Comparison of ENCODE assay signal across 17 mouse cellular contexts in genomic region chr11:51640748-51641147, GRCm38 (mm10). TPM values are rescaled to one million over a fixed set of nuclear protein-coding genes. Genes with fewer than 3 reads are reported as not detected.
DNase-seq lines count a peak whose midpoint lies in the region; ATAC-seq lines count a peak whose summit lies in the region.
"Had no signal": no experiment of that assay in that cellular context is flagged by ENCODE, and none has a peak within 500 bp of the region (broad histone marks: within the 10 kb centered on the region; RNA-seq: fewer than 3 reads in every experiment).

No protein-coding gene starts in this region.

- peaks cover 6% of the 10 kb centered on the region; the same call in 1 of the 2 replicates for H3K36me3 ChIP-seq in intestine, embryonic 16.5 days (ENCODE audit: control insufficient read depth, insufficient read depth, low read length)
- H3K36me3 ChIP-seq in intestine, embryonic 15.5 days, result no peaks in the 10 kb centered on the region; the same call in 1 of the 2 replicates

- no peaks in the 10 kb centered on the region for H3K9me3 ChIP-seq in intestine, embryonic 16.5 days (ENCODE audit: control insufficient read depth, low read length)
- no peaks in the 10 kb centered on the region for H3K9me3 ChIP-seq in intestine, embryonic 15.5 days
- H3K9me3 ChIP-seq: heart, embryonic 10.5 days; liver, embryonic 13.5 days; midbrain, embryonic 10.5 days; neural tube, embryonic 12.5 days had no signal

- no peak overlapping the region for H3K4me3 ChIP-seq in intestine, embryonic 16.5 days (ENCODE audit: low read length)
- H3K4me3 ChIP-seq in intestine, embryonic 15.5 days (replicated peaks), result no peak overlapping the region
- no peak overlapping the region for H3K4me3 ChIP-seq in brown adipose tissue, adult 24 weeks (ENCODE audit: insufficient read depth, low read depth, low read length)
- H3K4me3 ChIP-seq: heart, embryonic 10.5 days; liver, embryonic 13.5 days; midbrain, embryonic 10.5 days; neural tube, embryonic 12.5 days had no signal

- peak; percentile 37 for DNase-seq in MN1 (ENCODE audit: low spot score)
- DNase-seq in lung, postnatal 14 days, result peak; percentile 46
- DNase-seq in testis, postnatal 10 days (ENCODE audit: low spot score), result no peak
- DNase-seq in layer of hippocampus, adult 8-10 months (ENCODE audit: low spot score in 2 of 2), result no peak
- DNase-seq: kidney, adult 11 months; liver, embryonic 13.5 days; right cerebral cortex, adult 18-20 months; thymus, postnatal 25 days had no signal

- peaks cover 19% of the 10 kb centered on the region for H3K4me1 ChIP-seq in intestine, embryonic 16.5 days (ENCODE audit: control insufficient read depth, insufficient read depth, low read length)
- peaks cover 21% of the 10 kb centered on the region for H3K4me1 ChIP-seq in intestine, embryonic 15.5 days (replicated peaks)
- peaks cover 38% of the 10 kb centered on the region for H3K4me1 ChIP-seq in brown adipose tissue, adult 24 weeks (ENCODE audit: control insufficient read depth, insufficient read depth, insufficient read length, low read length)

- 82% methylated on average over 7 of the region's 7 CpGs for WGBS in intestine, embryonic 16.5 days
- WGBS in intestine, embryonic 15.5 days, result 75% methylated on average over 7 of the region's 7 CpGs

- no peak overlapping the region for H3K4me2 ChIP-seq in intestine, embryonic 16.5 days (ENCODE audit: low read depth, low read length)
- no peak overlapping the region for H3K4me2 ChIP-seq in intestine, embryonic 15.5 days (replicated peaks)
- H3K4me2 ChIP-seq: liver, embryonic 13.5 days; neural tube, embryonic 12.5 days had no signal

- H3K27me3 ChIP-seq in intestine, embryonic 16.5 days (replicated peaks; ENCODE audit: control insufficient read depth, insufficient read depth, low read length), result no peaks in the 10 kb centered on the region
- no peaks in the 10 kb centered on the region for H3K27me3 ChIP-seq in intestine, embryonic 15.5 days (replicated peaks)
- H3K27me3 ChIP-seq: neural tube, embryonic 12.5 days had no signal

- 0 out of 2 replicates have a peak overlapping the region, but pooled peaks have one; percentile 4 for H3K27ac ChIP-seq in intestine, embryonic 16.5 days (ENCODE audit: low read length)
- no peak overlapping the region for H3K27ac ChIP-seq in intestine, embryonic 15.5 days
- H3K27ac ChIP-seq in brown adipose tissue, adult 24 weeks (replicated peaks; ENCODE audit: low read depth, low read length), result peak overlapping the region; percentile 1; the same call in 1 of the 2 replicates
- H3K27ac ChIP-seq: heart, embryonic 10.5 days; liver, embryonic 13.5 days; macrophage; midbrain, embryonic 10.5 days; neural tube, embryonic 12.5 days had no signal

- no peak overlapping the region for H3K9ac ChIP-seq in intestine, embryonic 16.5 days (ENCODE audit: low read depth, low read length)
- H3K9ac ChIP-seq in intestine, embryonic 15.5 days, result no peak overlapping the region
- H3K9ac ChIP-seq: liver, embryonic 13.5 days; neural tube, embryonic 12.5 days had no signal

- no peak for ATAC-seq in intestine, embryonic 16.5 days
- ATAC-seq in intestine, embryonic 15.5 days, result no peak
- ATAC-seq: forebrain, embryonic 16.5 days; hindbrain, embryonic 16.5 days had no signal

RNA-seq across cellular contexts. Expression of gene Rmnd5b, which starts 5.1 kb away (rescaled TPM):
- 42.0 and 44.4 TPM in 2 replicates for polyA plus RNA-seq in intestine, embryonic 16.5 days (2015; fragmentation: Nextera tagmentation; extraction: Ambion mirVana)
- 38.2 and 42.6 TPM in 2 replicates for polyA plus RNA-seq in intestine, embryonic 15.5 days (2015; fragmentation: Nextera tagmentation; extraction: Ambion mirVana)
- polyA plus RNA-seq in brown adipose tissue, adult 24 weeks (2012; ENCODE audit: insufficient read depth, insufficient read length, missing spikeins), result 11.1 and 11.6 TPM in 2 replicates
- total RNA-seq in layer of hippocampus, adult 8-10 months (2022), result 10 to 100 TPM; 52.4 to 58.6 (median 55.4) TPM

RNA-seq across cellular contexts. Expression of gene N4bp3, which starts 9.9 kb away (rescaled TPM):
- 16.1 and 17.0 TPM in 2 replicates for polyA plus RNA-seq in intestine, embryonic 16.5 days (2015; fragmentation: Nextera tagmentation; extraction: Ambion mirVana)
- polyA plus RNA-seq in intestine, embryonic 15.5 days (2015; fragmentation: Nextera tagmentation; extraction: Ambion mirVana), result 17.6 and 18.1 TPM in 2 replicates
- polyA plus RNA-seq in brown adipose tissue, adult 24 weeks (2012; ENCODE audit: insufficient read depth, insufficient read length, missing spikeins), result 2.0 and 4.8 TPM in 2 replicates
- total RNA-seq in layer of hippocampus, adult 8-10 months (2022), result 10 to 100 TPM; 15.0 to 18.9 (median 15.7) TPM

RNA-seq across cellular contexts. Expression of gene D930048N14Rik, which starts 10.0 kb away (rescaled TPM):
- 3.4 and 3.7 TPM in 2 replicates for polyA plus RNA-seq in intestine, embryonic 16.5 days (2015; fragmentation: Nextera tagmentation; extraction: Ambion mirVana)
- polyA plus RNA-seq in intestine, embryonic 15.5 days (2015; fragmentation: Nextera tagmentation; extraction: Ambion mirVana), result 3.2 and 3.3 TPM in 2 replicates
- polyA plus RNA-seq in brown adipose tissue, adult 24 weeks (2012; ENCODE audit: insufficient read depth, insufficient read length, missing spikeins), result 0.46 and 0.52 TPM in 2 replicates
- 1 to 10 TPM; 1.3 to 2.5 (median 2.0) TPM for total RNA-seq in layer of hippocampus, adult 8-10 months (2022)

RNA-seq across cellular contexts. Expression of gene Nhp2, which starts 21.2 kb away (rescaled TPM):
- 150 and 175 TPM in 2 replicates for polyA plus RNA-seq in intestine, embryonic 16.5 days (2015; fragmentation: Nextera tagmentation; extraction: Ambion mirVana)
- 172 and 184 TPM in 2 replicates for polyA plus RNA-seq in intestine, embryonic 15.5 days (2015; fragmentation: Nextera tagmentation; extraction: Ambion mirVana)
- 43.4 and 50.7 TPM in 2 replicates for polyA plus RNA-seq in brown adipose tissue, adult 24 weeks (2012; ENCODE audit: insufficient read depth, insufficient read length, missing spikeins)
- 10 to 100 TPM; 31.8 to 48.9 (median 42.3) TPM for total RNA-seq in layer of hippocampus, adult 8-10 months (2022)

RNA-seq across cellular contexts. Expression of gene Hnrnpab, which starts 34.1 kb away (rescaled TPM):
- 261 and 264 TPM in 2 replicates for polyA plus RNA-seq in intestine, embryonic 16.5 days (2015; fragmentation: Nextera tagmentation; extraction: Ambion mirVana)
- 381 and 414 TPM in 2 replicates for polyA plus RNA-seq in intestine, embryonic 15.5 days (2015; fragmentation: Nextera tagmentation; extraction: Ambion mirVana)
- polyA plus RNA-seq in brown adipose tissue, adult 24 weeks (2012; ENCODE audit: insufficient read depth, insufficient read length, missing spikeins), result 117 and 131 TPM in 2 replicates
- total RNA-seq in layer of hippocampus, adult 8-10 months (2022), result 100 to 1,000 TPM; 123 to 152 (median 135) TPM

Comparison
In these comparisons a context has a peak if more than half of its experiments do, and no peak if none do; other contexts are left out.
1. DNase-seq: peak in MN1 (single experiment) and lung, postnatal 14 days (single experiment); none in testis, postnatal 10 days (single experiment) and layer of hippocampus, adult 8-10 months (0 of 2).